Mouse (Mus musculus): ENCODE data around the gene Add3. TPM values are rescaled to one million over a fixed set of nuclear protein-coding genes. Genes with fewer than 3 reads are reported as not detected.

Gene Add3
- polyA plus RNA-seq, 1 experiment from 2014 or later, result 76.2 TPM

DNA sequence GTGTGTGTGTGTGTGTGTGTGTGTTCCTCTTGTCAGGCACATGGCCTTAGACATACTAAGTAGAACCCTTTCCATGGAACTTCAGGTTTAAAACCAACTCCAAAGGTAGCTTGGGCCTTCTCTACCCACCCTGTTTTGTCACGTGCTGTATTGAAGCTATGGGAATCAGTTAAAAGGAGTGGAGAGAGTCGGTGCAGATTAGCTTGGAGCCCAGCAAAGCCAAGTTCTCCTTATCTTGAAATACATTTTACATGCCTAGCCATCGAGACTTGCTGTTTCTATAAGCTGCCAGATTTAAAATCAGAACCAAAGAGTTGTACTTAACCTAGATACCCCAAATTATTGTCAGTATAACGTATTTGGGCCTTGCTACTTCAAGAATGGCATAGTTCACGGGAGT, 44.7 kb downstream of the Add3 start:
- no peaks in the 10 kb centered on the region for H3K36me3 ChIP-seq (ENCODE audit: control insufficient read depth, insufficient read depth, low read length)
- DNase-seq (ENCODE audit: low spot score), result no peak
- H3K9ac ChIP-seq (ENCODE audit: low read depth, low read length), result no peak overlapping the region
- no peak overlapping the region for H3K4me3 ChIP-seq (ENCODE audit: low read depth, low read length)
- no peak overlapping the region; the same call in 1 of the 2 replicates for H3K27ac ChIP-seq (replicated peaks; ENCODE audit: low read depth, low read length)
- H3K27me3 ChIP-seq (replicated peaks; ENCODE audit: control insufficient read depth, insufficient read depth, low read length), result no peaks in the 10 kb centered on the region
- 76% methylated on average over 5 of the region's 5 CpGs for WGBS
- H3K4me2 ChIP-seq (ENCODE audit: low read depth, low read length), result no peak overlapping the region
- H3K9me3 ChIP-seq (ENCODE audit: control insufficient read depth, low read length), result no peaks in the 10 kb centered on the region
- ATAC-seq (ENCODE audit: low read depth), result no peak
- H3K4me1 ChIP-seq (ENCODE audit: control insufficient read depth, insufficient read depth, low read length), result peaks cover 29% of the 10 kb centered on the region

GRCm38 (mm10) chr19:53185486-53186134, 45.4 kb downstream of the Add3 start:
- no peak overlapping the region for H3K4me3 ChIP-seq (ENCODE audit: low read depth, low read length)
- H3K27me3 ChIP-seq (replicated peaks; ENCODE audit: control insufficient read depth, insufficient read depth, low read length), result no peaks in the 10 kb centered on the region
- WGBS, result 47% methylated on average over 8 of the region's 8 CpGs
- DNase-seq (ENCODE audit: low spot score) (no peak), ATAC-seq (ENCODE audit: low read depth) (no peak)
- H3K27ac ChIP-seq (replicated peaks; ENCODE audit: low read depth, low read length), result no peak overlapping the region
- peaks cover 29% of the 10 kb centered on the region for H3K4me1 ChIP-seq (ENCODE audit: control insufficient read depth, insufficient read depth, low read length)
- H3K9ac ChIP-seq (ENCODE audit: low read depth, low read length), result no peak overlapping the region
- no peaks in the 10 kb centered on the region for H3K9me3 ChIP-seq (ENCODE audit: control insufficient read depth, low read length)
- no peak overlapping the region for H3K4me2 ChIP-seq (ENCODE audit: low read depth, low read length)
- H3K36me3 ChIP-seq (ENCODE audit: control insufficient read depth, insufficient read depth, low read length), result no peaks in the 10 kb centered on the region

DNA sequence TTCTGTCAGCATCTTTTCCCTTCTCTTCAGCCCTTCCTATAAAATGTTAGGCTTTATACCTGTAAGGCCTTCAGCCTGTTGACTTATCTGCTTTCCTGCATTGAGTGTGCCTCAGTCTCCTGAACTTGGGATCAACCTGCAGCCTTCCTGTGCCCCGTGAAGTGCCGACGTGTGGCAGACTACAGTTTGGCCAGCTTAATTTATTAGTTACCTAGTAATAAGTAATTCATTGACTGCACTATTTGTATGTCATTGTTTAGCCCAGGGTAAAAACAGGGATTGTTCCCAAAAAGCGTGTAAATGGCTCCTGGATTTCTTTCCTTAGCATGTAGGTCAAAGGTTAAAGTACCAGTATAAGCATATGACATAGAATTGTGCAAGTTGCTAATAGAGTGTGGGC, 46.2 kb downstream of the Add3 start:
- no peaks in the 10 kb centered on the region for H3K27me3 ChIP-seq (replicated peaks; ENCODE audit: control insufficient read depth, insufficient read depth, low read length)
- no peaks in the 10 kb centered on the region for H3K36me3 ChIP-seq (ENCODE audit: control insufficient read depth, insufficient read depth, low read length)
- H3K4me1 ChIP-seq (ENCODE audit: control insufficient read depth, insufficient read depth, low read length), result peaks cover 30% of the 10 kb centered on the region
- ATAC-seq (ENCODE audit: low read depth) (no peak), DNase-seq (ENCODE audit: low spot score) (no peak)
- H3K4me2 ChIP-seq (ENCODE audit: low read depth, low read length), result no peak overlapping the region
- H3K9me3 ChIP-seq (ENCODE audit: control insufficient read depth, low read length), result no peaks in the 10 kb centered on the region
- WGBS, result 78% methylated on average over 4 of the region's 4 CpGs
- no peak overlapping the region for H3K4me3 ChIP-seq (ENCODE audit: low read depth, low read length)
- no peak overlapping the region for H3K9ac ChIP-seq (ENCODE audit: low read depth, low read length)
- H3K27ac ChIP-seq (replicated peaks; ENCODE audit: low read depth, low read length), result no peak overlapping the region

GRCm38 (mm10) chr19:53187533-53187932, 47.3 kb downstream of the Add3 start:
- Histone ChIP-seq H3K27me3 (replicated peaks; ENCODE audit: control insufficient read depth, insufficient read depth, low read length) (no peaks in the 10 kb centered on the region), H3K9ac (ENCODE audit: low read depth, low read length) (no peak overlapping the region), H3K4me1 (ENCODE audit: control insufficient read depth, insufficient read depth, low read length) (peaks cover 36% of the 10 kb centered on the region), H3K4me3 (ENCODE audit: low read depth, low read length) (no peak overlapping the region), H3K27ac (replicated peaks; ENCODE audit: low read depth, low read length) (no peak overlapping the region), H3K4me2 (ENCODE audit: low read depth, low read length) (no peak overlapping the region), H3K9me3 (ENCODE audit: control insufficient read depth, low read length) (no peaks in the 10 kb centered on the region), H3K36me3 (ENCODE audit: control insufficient read depth, insufficient read depth, low read length) (no peaks in the 10 kb centered on the region)
- ATAC-seq (ENCODE audit: low read depth), result no peak
- DNase-seq (ENCODE audit: low spot score), result no peak
- WGBS, result 74% methylated on average over 7 of the region's 7 CpGs

- H3K4me2 ChIP-seq (ENCODE audit: low read depth, low read length), result no peak overlapping the region
- H3K9ac ChIP-seq (ENCODE audit: low read depth, low read length), result no peak overlapping the region
- no peak for DNase-seq (ENCODE audit: low spot score)
- H3K27me3 ChIP-seq (replicated peaks; ENCODE audit: control insufficient read depth, insufficient read depth, low read length), result no peaks in the 10 kb centered on the region
- 74% methylated on average over 6 of the region's 6 CpGs for WGBS
- no peak overlapping the region for H3K27ac ChIP-seq (replicated peaks; ENCODE audit: low read depth, low read length)
- no peaks in the 10 kb centered on the region for H3K9me3 ChIP-seq (ENCODE audit: control insufficient read depth, low read length)
- no peak overlapping the region for H3K4me3 ChIP-seq (ENCODE audit: low read depth, low read length)
- no peaks in the 10 kb centered on the region for H3K36me3 ChIP-seq (ENCODE audit: control insufficient read depth, insufficient read depth, low read length)
- no peak for ATAC-seq (ENCODE audit: low read depth)
- H3K4me1 ChIP-seq (ENCODE audit: control insufficient read depth, insufficient read depth, low read length), result peaks cover 36% of the 10 kb centered on the region
Observed at GRCm38 (mm10) chr19:53188186-53188585, 47.9 kb downstream of the Add3 start.

GRCm38 (mm10) chr19:53188724-53189220, 48.5 kb downstream of the Add3 start:
- 83% methylated on average over 5 of the region's 5 CpGs for WGBS
- Histone ChIP-seq H3K36me3 (ENCODE audit: control insufficient read depth, insufficient read depth, low read length) (no peaks in the 10 kb centered on the region), H3K27ac (replicated peaks; ENCODE audit: low read depth, low read length) (no peak overlapping the region), H3K4me3 (ENCODE audit: low read depth, low read length) (no peak overlapping the region), H3K4me1 (ENCODE audit: control insufficient read depth, insufficient read depth, low read length) (peaks cover 39% of the 10 kb centered on the region), H3K9me3 (ENCODE audit: control insufficient read depth, low read length) (no peaks in the 10 kb centered on the region), H3K4me2 (ENCODE audit: low read depth, low read length) (no peak overlapping the region), H3K27me3 (replicated peaks; ENCODE audit: control insufficient read depth, insufficient read depth, low read length) (no peaks in the 10 kb centered on the region), H3K9ac (ENCODE audit: low read depth, low read length) (no peak overlapping the region)
- no peak for ATAC-seq (ENCODE audit: low read depth)
- no peak for DNase-seq (ENCODE audit: low spot score)

GRCm38 (mm10) chr19:53189736-53190135, 49.5 kb downstream of the Add3 start:
- Histone ChIP-seq H3K9me3 (ENCODE audit: control insufficient read depth, low read length) (no peaks in the 10 kb centered on the region), H3K4me1 (ENCODE audit: control insufficient read depth, insufficient read depth, low read length) (peaks cover 37% of the 10 kb centered on the region), H3K27me3 (replicated peaks; ENCODE audit: control insufficient read depth, insufficient read depth, low read length) (no peaks in the 10 kb centered on the region), H3K4me2 (ENCODE audit: low read depth, low read length) (no peak overlapping the region), H3K27ac (replicated peaks; ENCODE audit: low read depth, low read length) (no peak overlapping the region), H3K4me3 (ENCODE audit: low read depth, low read length) (no peak overlapping the region), H3K36me3 (ENCODE audit: control insufficient read depth, insufficient read depth, low read length) (no peaks in the 10 kb centered on the region), H3K9ac (ENCODE audit: low read depth, low read length) (no peak overlapping the region)
- 90% methylated on average over 3 of the region's 3 CpGs for WGBS
- DNase-seq (ENCODE audit: low spot score) (no peak), ATAC-seq (ENCODE audit: low read depth) (no peak)

DNA sequence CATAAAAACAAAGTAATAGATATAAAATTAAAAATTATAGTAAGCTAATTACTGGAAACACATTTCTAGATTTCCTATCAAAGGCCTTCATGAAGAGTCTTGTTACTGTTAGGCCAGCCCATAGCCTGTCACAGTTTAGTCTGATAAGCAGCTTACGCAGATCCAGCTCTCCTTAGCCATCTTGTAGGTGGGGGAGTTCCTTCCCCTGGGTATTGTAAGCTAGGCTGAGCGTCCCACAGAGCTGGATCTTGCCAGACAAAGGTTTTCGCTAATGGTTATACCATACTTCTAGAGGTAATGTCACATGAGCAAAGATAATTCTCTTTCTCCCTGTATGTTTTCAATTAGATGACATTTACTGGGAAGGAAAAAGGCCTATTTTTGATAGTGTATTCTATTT, 50.0 kb downstream of the Add3 start:
- H3K9me3 ChIP-seq (ENCODE audit: control insufficient read depth, low read length), result no peaks in the 10 kb centered on the region
- peaks cover 34% of the 10 kb centered on the region for H3K4me1 ChIP-seq (ENCODE audit: control insufficient read depth, insufficient read depth, low read length)

DNA sequence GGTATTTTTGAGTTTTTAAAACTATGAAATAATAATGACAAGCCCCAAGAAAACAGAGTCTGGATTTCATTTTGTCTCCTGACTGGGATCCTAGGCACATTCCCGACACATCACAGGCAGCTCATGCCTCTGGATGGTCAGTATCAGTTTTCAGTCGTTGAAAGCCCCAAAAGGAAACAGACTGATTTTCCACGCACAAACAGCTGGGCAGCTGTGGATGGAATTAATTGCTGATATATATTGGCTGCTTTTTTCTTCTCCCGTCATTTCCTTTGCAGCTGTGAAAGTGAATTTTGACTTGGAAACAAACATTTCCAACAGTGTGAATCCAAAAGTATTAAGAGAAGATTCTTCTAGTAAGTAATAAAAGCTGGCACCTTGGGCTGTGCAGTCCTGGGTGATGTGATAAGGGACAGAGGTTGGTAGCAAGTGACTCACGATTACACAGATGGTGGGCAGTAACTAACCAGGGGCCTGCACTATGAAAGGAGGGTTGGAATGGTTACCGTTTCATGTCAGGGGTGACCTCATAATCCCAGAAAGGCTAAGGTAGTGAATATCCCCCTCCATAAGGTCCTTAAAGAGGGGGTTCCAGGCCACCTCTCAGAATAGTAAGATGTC, 51.7 kb downstream of the Add3 start:
- Histone ChIP-seq H3K4me2 (ENCODE audit: low read depth, low read length) (no peak overlapping the region), H3K9me3 (ENCODE audit: control insufficient read depth, low read length) (no peaks in the 10 kb centered on the region), H3K4me3 (ENCODE audit: low read depth, low read length) (no peak overlapping the region), H3K4me1 (ENCODE audit: control insufficient read depth, insufficient read depth, low read length) (peaks cover 22% of the 10 kb centered on the region; the same call in 1 of the 2 replicates), H3K9ac (ENCODE audit: low read depth, low read length) (no peak overlapping the region), H3K27ac (replicated peaks; ENCODE audit: low read depth, low read length) (no peak overlapping the region), H3K27me3 (replicated peaks; ENCODE audit: control insufficient read depth, insufficient read depth, low read length) (no peaks in the 10 kb centered on the region), H3K36me3 (ENCODE audit: control insufficient read depth, insufficient read depth, low read length) (no peaks in the 10 kb centered on the region)
- WGBS, result 28% methylated on average over 6 of the region's 6 CpGs
- ATAC-seq (ENCODE audit: low read depth) (no peak), DNase-seq (ENCODE audit: low spot score) (peak; percentile 44)

More for the DNA sequence above, 50.0 kb downstream of the Add3 start:
- H3K4me3 ChIP-seq (ENCODE audit: low read depth, low read length), result no peak overlapping the region
- H3K4me2 ChIP-seq (ENCODE audit: low read depth, low read length), result no peak overlapping the region
- no peak for ATAC-seq (ENCODE audit: low read depth)
- no peak overlapping the region for H3K27ac ChIP-seq (replicated peaks; ENCODE audit: low read depth, low read length)
- DNase-seq (ENCODE audit: low spot score), result no peak
- no peaks in the 10 kb centered on the region for H3K36me3 ChIP-seq (ENCODE audit: control insufficient read depth, insufficient read depth, low read length)
- 72% methylated on average over 3 of the region's 3 CpGs for WGBS
- no peak overlapping the region for H3K9ac ChIP-seq (ENCODE audit: low read depth, low read length)
- H3K27me3 ChIP-seq (replicated peaks; ENCODE audit: control insufficient read depth, insufficient read depth, low read length), result no peaks in the 10 kb centered on the region
